Mouse (Mus musculus): ENCODE measurements at regions not wholly inside any gene's neighbourhood (a gene's known extent, or its start where the extent isn't known, plus 50 kb on each side); places are given as distances from the start of the nearest gene placed in this dataset.

- DNase-seq (ENCODE audit: low read depth) = no peak
Measured at GRCm38 (mm10) chr5:111946281-111946680, 212.6 kb downstream of the Gm26897 start.

GRCm38 (mm10) chr5:111957698-111958097 lies 224.0 kb downstream of the Gm26897 start:
- DNase-seq (ENCODE audit: low read depth) = no peak

- no peak for DNase-seq (ENCODE audit: low read depth)
Measured at GRCm38 (mm10) chr5:111958226-111958625, 224.5 kb downstream of the Gm26897 start.

- no peak for DNase-seq (ENCODE audit: low read depth)
Measured at GRCm38 (mm10) chr5:111965311-111965710, 231.6 kb downstream of the Gm26897 start.

GRCm38 (mm10) chr5:111968121-111968520 lies 234.4 kb downstream of the Gm26897 start:
- DNase-seq (ENCODE audit: low read depth) = no peak

- DNase-seq (ENCODE audit: low read depth) = no peak
Measured at GRCm38 (mm10) chr5:111968701-111969100, 235.0 kb downstream of the Gm26897 start.

GRCm38 (mm10) chr5:111971193-111971592 lies 237.5 kb downstream of the Gm26897 start:
- DNase-seq (ENCODE audit: low read depth) = no peak

- no peak for DNase-seq (ENCODE audit: low read depth)
Measured at GRCm38 (mm10) chr5:111971952-111972351, 238.2 kb downstream of the Gm26897 start.

- DNase-seq (ENCODE audit: low read depth) = no peak
Measured at GRCm38 (mm10) chr5:111975686-111976085, 242.0 kb downstream of the Gm26897 start.

GRCm38 (mm10) chr5:111979601-111980000 lies 245.9 kb downstream of the Gm26897 start:
- no peak for DNase-seq (ENCODE audit: low read depth)

GRCm38 (mm10) chr5:111982106-111982505 lies 248.4 kb downstream of the Gm26897 start:
- DNase-seq (ENCODE audit: low read depth) = no peak

GRCm38 (mm10) chr5:111985997-111986396 lies 252.3 kb downstream of the Gm26897 start:
- DNase-seq (ENCODE audit: low read depth) = no peak

- no peak for DNase-seq (ENCODE audit: low read depth)
Measured at GRCm38 (mm10) chr5:111987036-111987435, 253.3 kb downstream of the Gm26897 start.

GRCm38 (mm10) chr5:111991805-111992204 lies 258.1 kb downstream of the Gm26897 start:
- no peak for DNase-seq (ENCODE audit: low read depth)

GRCm38 (mm10) chr5:111993221-111993620 lies 259.1 kb downstream of the Cryba4 start:
- no peak for DNase-seq (ENCODE audit: low read depth)

- DNase-seq (ENCODE audit: low read depth) = no peak
Measured at GRCm38 (mm10) chr5:111993930-111994329, 258.4 kb downstream of the Cryba4 start.

- no peak for DNase-seq (ENCODE audit: low read depth)
Measured at GRCm38 (mm10) chr5:111996806-111997205, 255.5 kb downstream of the Cryba4 start.

GRCm38 (mm10) chr5:112001742-112002701 lies 250.3 kb downstream of the Cryba4 start:
- no peak for DNase-seq (ENCODE audit: low read depth)

- no peak for DNase-seq (ENCODE audit: low read depth)
Measured at GRCm38 (mm10) chr5:112002856-112003660, 249.3 kb downstream of the Cryba4 start.

GRCm38 (mm10) chr5:112004041-112004440 lies 248.3 kb downstream of the Cryba4 start:
- DNase-seq (ENCODE audit: low read depth) = no peak

GRCm38 (mm10) chr5:112012505-112013164 lies 239.7 kb downstream of the Cryba4 start:
- peak; percentile 7 for DNase-seq (ENCODE audit: low read depth)

GRCm38 (mm10) chr5:112018925-112019324 lies 233.4 kb downstream of the Cryba4 start:
- no peak for DNase-seq (ENCODE audit: low read depth)
